In genomic region chr4:114410026-114410425, GRCm38 (mm10) we compare ENCODE assay signal across 13 mouse cellular contexts. TPM values are rescaled to one million over a fixed set of nuclear protein-coding genes. Genes with fewer than 3 reads are reported as not detected.
A peak's percentile ranks its signal among the peaks of the same experiment; 100 is the strongest.
DNase-seq lines count a peak whose midpoint lies in the region; ATAC-seq and TF ChIP-seq lines count a peak whose summit lies in the region.
"Had no signal": no experiment of that assay in that cellular context is flagged by ENCODE, and none has a peak within 500 bp of the region (broad histone marks: within the 10 kb centered on the region; RNA-seq: fewer than 3 reads in every experiment).

No protein-coding gene starts in this region.

- peaks cover 55% of the 10 kb centered on the region for H3K4me1 ChIP-seq in forebrain, embryonic 10.5 days
- H3K4me1 ChIP-seq in forebrain, embryonic 14.5 days (ENCODE audit: control insufficient read depth, insufficient read depth, low read length) = peaks cover 4% of the 10 kb centered on the region; the same call in 1 of the 2 replicates
- H3K4me1 ChIP-seq in intestine, embryonic 14.5 days (replicated peaks; ENCODE audit: control insufficient read depth, insufficient read depth, low read length) = peaks cover 16% of the 10 kb centered on the region
- H3K4me1 ChIP-seq in intestine, postnatal 0 days (replicated peaks; ENCODE audit: control insufficient read depth, insufficient read depth, low read length) = no peaks in the 10 kb centered on the region
- H3K4me1 ChIP-seq in embryonic facial prominence, embryonic 10.5 days = peaks cover 52% of the 10 kb centered on the region
- peaks cover 19% of the 10 kb centered on the region for H3K4me1 ChIP-seq in kidney, postnatal 0 days (replicated peaks; ENCODE audit: insufficient read depth, low read length)

- no peaks in the 10 kb centered on the region for H3K9me3 ChIP-seq in forebrain, embryonic 10.5 days
- H3K9me3 ChIP-seq in forebrain, embryonic 14.5 days (replicated peaks; ENCODE audit: control insufficient read depth, low read length) = no peaks in the 10 kb centered on the region
- no peaks in the 10 kb centered on the region for H3K9me3 ChIP-seq in intestine, embryonic 14.5 days (ENCODE audit: control insufficient read depth, low read length)
- H3K9me3 ChIP-seq in intestine, postnatal 0 days (ENCODE audit: control insufficient read depth) = no peaks in the 10 kb centered on the region
- H3K9me3 ChIP-seq in embryonic facial prominence, embryonic 10.5 days = no peaks in the 10 kb centered on the region
- H3K9me3 ChIP-seq in kidney, postnatal 0 days (replicated peaks; ENCODE audit: low read length) = no peaks in the 10 kb centered on the region

- H3K36me3 ChIP-seq in forebrain, embryonic 10.5 days (replicated peaks) = 0 out of 2 replicates have a peak, but pooled peaks cover 4% of the 10 kb centered on the region
- H3K36me3 ChIP-seq in forebrain, embryonic 14.5 days (ENCODE audit: control insufficient read depth, insufficient read depth, low read length) = no peaks in the 10 kb centered on the region
- no peaks in the 10 kb centered on the region for H3K36me3 ChIP-seq in intestine, embryonic 14.5 days (ENCODE audit: control insufficient read depth, insufficient read depth, low read length)
- no peaks in the 10 kb centered on the region for H3K36me3 ChIP-seq in intestine, postnatal 0 days (ENCODE audit: control insufficient read depth, insufficient read depth)
- H3K36me3 ChIP-seq in embryonic facial prominence, embryonic 10.5 days (replicated peaks) = no peaks in the 10 kb centered on the region
- no peaks in the 10 kb centered on the region for H3K36me3 ChIP-seq in kidney, postnatal 0 days (ENCODE audit: insufficient read depth, low read length)
- H3K36me3 ChIP-seq: G1E had no signal

- peak overlapping the region; percentile 30; the same call in 1 of the 2 replicates for H3K4me3 ChIP-seq in forebrain, embryonic 10.5 days
- no peak overlapping the region for H3K4me3 ChIP-seq in forebrain, embryonic 14.5 days (ENCODE audit: low read depth, low read length)
- H3K4me3 ChIP-seq in intestine, embryonic 14.5 days (ENCODE audit: low read depth, low read length) = no peak overlapping the region
- no peak overlapping the region for H3K4me3 ChIP-seq in intestine, postnatal 0 days (ENCODE audit: low read depth, low read length)
- H3K4me3 ChIP-seq in embryonic facial prominence, embryonic 10.5 days = peak overlapping the region; percentile 30
- peak overlapping the region; percentile 20; the same call in 1 of the 2 replicates for H3K4me3 ChIP-seq in kidney, postnatal 0 days (replicated peaks; ENCODE audit: low read depth, low read length)

- H3K4me2 ChIP-seq in forebrain, embryonic 14.5 days (ENCODE audit: low read length) = no peak overlapping the region
- H3K4me2 ChIP-seq in intestine, embryonic 14.5 days (ENCODE audit: low read length) = no peak overlapping the region
- no peak overlapping the region for H3K4me2 ChIP-seq in intestine, postnatal 0 days (replicated peaks; ENCODE audit: low read depth)
- peak overlapping the region; percentile 98 for H3K4me2 ChIP-seq in kidney, postnatal 0 days (ENCODE audit: low read length)

- TF ChIP-seq CTCF in intestine, postnatal 0 days (IDR thresholded peaks at IDR 0.05; ENCODE audit: low read depth) = no peak
- TF ChIP-seq CTCF in kidney, postnatal 0 days (IDR thresholded peaks at IDR 0.05; ENCODE audit: low read depth) = no peak

- peak overlapping the region; percentile 65; the same call in 1 of the 2 replicates for H3K27ac ChIP-seq in forebrain, embryonic 10.5 days
- no peak overlapping the region for H3K27ac ChIP-seq in forebrain, embryonic 14.5 days (ENCODE audit: low read depth, low read length)
- no peak overlapping the region for H3K27ac ChIP-seq in intestine, embryonic 14.5 days (ENCODE audit: low read depth)
- no peak overlapping the region for H3K27ac ChIP-seq in intestine, postnatal 0 days (ENCODE audit: low read depth, low read length)
- H3K27ac ChIP-seq in embryonic facial prominence, embryonic 10.5 days (replicated peaks) = peak overlapping the region; percentile 32
- peak overlapping the region; percentile 36 for H3K27ac ChIP-seq in kidney, postnatal 0 days

- DNase-seq in forebrain, embryonic 10.5 days (ENCODE audit: extremely low spot score, low spot score) = no peak
- no peak for DNase-seq in forebrain, embryonic 14.5 days (ENCODE audit: low spot score)
- DNase-seq in intestine, embryonic 14.5 days (ENCODE audit: low spot score) = peak; percentile 48
- DNase-seq in embryonic facial prominence, embryonic 10.5 days (ENCODE audit: low spot score) = no peak
- no peak for DNase-seq in kidney, postnatal 0 days (ENCODE audit: low spot score)
- no peak for DNase-seq in thymus, postnatal 36 days
- no peak for DNase-seq in thymus, postnatal 0 days (ENCODE audit: low spot score)
- DNase-seq: cerebellum, postnatal 14 days; liver, postnatal 0 days; right cerebral cortex, postnatal 14 days had no signal

- 25% methylated on average over 2 of the region's 3 CpGs for WGBS in forebrain, embryonic 10.5 days
- 24% methylated on average over 3 of the region's 3 CpGs for WGBS in forebrain, embryonic 14.5 days
- 43% methylated on average over 2 of the region's 3 CpGs for WGBS in intestine, embryonic 14.5 days
- 71% methylated on average over 3 of the region's 3 CpGs for WGBS in intestine, postnatal 0 days
- 28% methylated on average over 3 of the region's 3 CpGs for WGBS in embryonic facial prominence, embryonic 10.5 days
- 14% methylated on average over 3 of the region's 3 CpGs for WGBS in kidney, postnatal 0 days

- no peak for ATAC-seq in forebrain, embryonic 14.5 days
- no peak for ATAC-seq in intestine, embryonic 14.5 days (replicated peaks; ENCODE audit: low FRiP score, low TSS enrichment, low read depth)
- no peak for ATAC-seq in intestine, postnatal 0 days
- no peak for ATAC-seq in kidney, postnatal 0 days (replicated peaks; ENCODE audit: low FRiP score, low read depth)
- ATAC-seq: activated CD4-positive, CD25-positive, alpha-beta regulatory T cell, adult 4 months; liver, postnatal 0 days had no signal

- H3K9ac ChIP-seq in forebrain, embryonic 14.5 days (ENCODE audit: low read length) = no peak overlapping the region
- no peak overlapping the region for H3K9ac ChIP-seq in intestine, embryonic 14.5 days (ENCODE audit: low read length)
- no peak overlapping the region for H3K9ac ChIP-seq in intestine, postnatal 0 days (ENCODE audit: low read depth, low read length)
- peak overlapping the region; percentile 23; the same call in 1 of the 2 replicates for H3K9ac ChIP-seq in kidney, postnatal 0 days (ENCODE audit: low read depth, low read length)
- H3K9ac ChIP-seq: liver, postnatal 0 days had no signal

- H3K27me3 ChIP-seq in forebrain, embryonic 10.5 days (ENCODE audit: poor library complexity, severe bottlenecking) = peaks cover 61% of the 10 kb centered on the region
- peaks cover 16% of the 10 kb centered on the region; the same call in 1 of the 2 replicates for H3K27me3 ChIP-seq in forebrain, embryonic 14.5 days (replicated peaks; ENCODE audit: control insufficient read depth, insufficient read depth, low read length)
- H3K27me3 ChIP-seq in intestine, embryonic 14.5 days (replicated peaks; ENCODE audit: control insufficient read depth, insufficient read depth, low read length) = peaks cover 22% of the 10 kb centered on the region
- H3K27me3 ChIP-seq in intestine, postnatal 0 days (replicated peaks; ENCODE audit: control insufficient read depth, insufficient read depth, low read length) = peaks cover 12% of the 10 kb centered on the region
- peaks cover 70% of the 10 kb centered on the region for H3K27me3 ChIP-seq in embryonic facial prominence, embryonic 10.5 days (replicated peaks; ENCODE audit: low read depth, poor library complexity, severe bottlenecking)
- peaks cover 9% of the 10 kb centered on the region; the same call in 1 of the 2 replicates for H3K27me3 ChIP-seq in kidney, postnatal 0 days (ENCODE audit: insufficient read depth, low read length)

RNA-seq across cellular contexts. Expression of gene Trabd2b, which starts 3.5 kb away (rescaled TPM):
- polyA plus RNA-seq in forebrain, embryonic 10.5 days (2016; fragmentation: Nextera tagmentation; extraction: Ambion mirVana) = 1.00 and 1.0 TPM in 2 replicates
- 0.37 and 0.41 TPM in 2 replicates for polyA plus RNA-seq in forebrain, embryonic 14.5 days (2014; fragmentation: Nextera tagmentation; extraction: Ambion mirVana)
- 0.52 and 0.72 TPM in 2 replicates for polyA plus RNA-seq in intestine, embryonic 14.5 days (2014; fragmentation: Nextera tagmentation; extraction: Ambion mirVana)
- 0.20 and 0.27 TPM in 2 replicates for polyA plus RNA-seq in intestine, postnatal 0 days (2015; fragmentation: Nextera tagmentation; extraction: Ambion mirVana)
- polyA plus RNA-seq in embryonic facial prominence, embryonic 10.5 days (2016; fragmentation: Nextera tagmentation; extraction: Ambion mirVana) = 0.80 and 0.81 TPM in 2 replicates
- 5.2 and 5.8 TPM in 2 replicates for polyA plus RNA-seq in kidney, postnatal 0 days (2015; fragmentation: Nextera tagmentation; extraction: Ambion mirVana)
- 0.12 and 0.17 TPM in 2 replicates for polyA plus RNA-seq in thymus, postnatal 0 days (2015; fragmentation: Nextera tagmentation; extraction: Ambion mirVana)
- polyA plus RNA-seq: activated CD4-positive, CD25-positive, alpha-beta regulatory T cell, adult 4 months; G1E had no signal

Comparison
In these comparisons a context has a peak if more than half of its experiments do, and no peak if none do; other contexts are left out.
1. H3K27ac ChIP-seq: peak in forebrain, embryonic 10.5 days (single experiment), embryonic facial prominence, embryonic 10.5 days (single experiment) and kidney, postnatal 0 days (single experiment); none in forebrain, embryonic 14.5 days (single experiment), intestine, embryonic 14.5 days (single experiment) and intestine, postnatal 0 days (single experiment).
2. H3K4me3 ChIP-seq: peak in forebrain, embryonic 10.5 days (single experiment), embryonic facial prominence, embryonic 10.5 days (single experiment) and kidney, postnatal 0 days (single experiment); none in forebrain, embryonic 14.5 days (single experiment), intestine, embryonic 14.5 days (single experiment) and intestine, postnatal 0 days (single experiment).